Mouse (Mus musculus) olfactory bulb, adult 2 months (tissue): ENCODE measurements around the gene 1810013L24Rik. TPM values are rescaled to one million over a fixed set of nuclear protein-coding genes. Genes with fewer than 3 reads are reported as not detected.

Source experiments
- H3K27ac ChIP-seq: fragments of 200-500 bp; 2 replicates; pipeline ENCODE4 v1.5.1; 2012; ENCODE audit warnings: low read depth, low read length; ENCODE audit not compliant: insufficient read depth
- H3K4me1 ChIP-seq: fragments of 200-500 bp; 2 replicates; pipeline ENCODE4 v1.6.1; 2012; ENCODE audit warnings: low read length; ENCODE audit not compliant: control insufficient read depth, insufficient read depth
- H3K4me3 ChIP-seq: fragments of 200-500 bp; 2 replicates; pipeline ENCODE4 v1.5.1; 2012; ENCODE audit warnings: mild to moderate bottlenecking, low read depth, low read length, moderate library complexity; ENCODE audit not compliant: insufficient read depth
- CTCF ChIP-seq: fragments of 200-500 bp; IDR thresholded peaks from 2 replicates; pipeline ENCODE4 v1.5.1; 2012; ENCODE audit warnings: low read depth, mild to moderate bottlenecking, low read length, moderate library complexity; ENCODE audit not compliant: insufficient read depth
- POLR2A ChIP-seq: fragments of 200-500 bp; IDR thresholded peaks from 2 replicates; pipeline ENCODE4 v1.6.1; 2012; ENCODE audit warnings: mild to moderate bottlenecking, low read depth, low read length, moderate library complexity; ENCODE audit not compliant: insufficient read depth
- WGBS: fragments of 180-500 bp; shearing (Covaris S2); methylation state at CpG from one replicate; pipeline ENCODE4 v1.1.7; 2018; 5-methylcytosine and 5-hydroxymethylcytosine counted together
- polyA plus RNA-seq: library from polyadenylated mRNA; stranded (reverse); fragments of >200 nt; gene quantifications from 2 replicates; pipeline ENCODE4 v1.2.4, GENCODE M21; 2012; ENCODE audit warnings: low replicate concordance; ENCODE audit not compliant: missing spikeins, insufficient read depth, insufficient read length

Gene 1810013L24Rik
- polyA plus RNA-seq, 1 experiment = 90.2 TPM

DNA sequence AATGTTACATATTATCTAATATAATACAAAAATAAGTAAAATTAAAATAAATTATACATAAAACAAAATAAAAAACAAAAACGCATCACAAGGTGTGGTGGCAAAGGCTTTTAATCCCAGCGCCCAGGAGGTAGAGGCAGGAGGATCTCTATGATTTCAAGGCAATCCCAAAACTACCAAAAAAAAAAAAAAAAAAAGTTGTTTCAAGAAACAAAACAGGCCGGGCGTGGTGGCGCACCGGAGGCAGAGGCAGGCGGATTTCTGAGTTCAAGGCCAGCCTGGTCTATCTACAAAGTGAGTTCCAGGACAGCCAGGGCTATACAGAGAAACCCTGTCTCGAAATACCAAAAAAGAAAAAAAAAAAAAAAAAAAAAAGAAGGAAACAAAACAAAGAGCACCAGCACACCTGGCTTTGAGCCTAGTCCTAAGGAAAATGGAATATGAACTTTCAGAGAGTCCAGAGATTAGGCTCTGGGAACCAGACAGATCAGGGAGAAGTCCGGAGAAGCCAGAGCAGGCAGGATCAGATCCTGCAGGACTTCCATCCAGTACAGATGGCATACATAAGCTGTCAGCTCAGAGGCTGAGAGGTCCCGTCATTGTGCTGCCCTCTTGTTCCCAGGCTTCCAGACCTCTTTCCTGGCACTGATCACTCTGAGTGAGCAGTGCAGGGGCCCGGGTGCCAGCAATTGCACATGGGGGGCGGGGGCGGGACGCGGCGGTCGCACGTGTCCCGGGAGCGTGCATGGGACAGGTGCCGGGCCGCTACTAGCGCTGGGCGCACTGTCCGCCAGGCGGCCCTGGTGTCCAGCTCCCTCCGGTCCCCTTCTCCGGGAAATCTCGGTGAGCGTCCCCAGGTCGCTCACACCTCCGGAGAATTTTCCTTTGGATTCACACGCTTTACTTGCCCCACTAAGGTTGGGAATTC is 1.0 kb upstream of the 1810013L24Rik start:
- WGBS = 11% methylated on average over 33 of the region's 33 CpGs
- Histone ChIP-seq H3K4me1 (0 out of 2 replicates have a peak, but pooled peaks cover 2% of the 10 kb centered on the region), H3K27ac (peak overlapping the region; percentile 94), H3K4me3 (peak overlapping the region; percentile 89)
- TF ChIP-seq CTCF (no peak), POLR2A (no peak)

- H3K27ac ChIP-seq = peak overlapping the region; percentile 93
- under 1% methylated on average over 71 of the region's 74 CpGs for WGBS
- TF ChIP-seq POLR2A = no peak
- TF ChIP-seq CTCF = no peak
- H3K4me3 ChIP-seq = peak overlapping the region; percentile 89
- 0 out of 2 replicates have a peak, but pooled peaks cover 2% of the 10 kb centered on the region for H3K4me1 ChIP-seq
Observed at GRCm38 (mm10) chr16:8830431-8831211, 721 bp downstream of the 1810013L24Rik start.

- Histone ChIP-seq H3K27ac (peak overlapping the region; percentile 93), H3K4me1 (0 out of 2 replicates have a peak, but pooled peaks cover 2% of the 10 kb centered on the region), H3K4me3 (peak overlapping the region; percentile 89)
- no peak for TF ChIP-seq POLR2A
- TF ChIP-seq CTCF = no peak
- WGBS = 1% methylated on average over 12 of the region's 12 CpGs
Observed at GRCm38 (mm10) chr16:8831241-8831640, 1.3 kb downstream of the 1810013L24Rik start.

- H3K27ac ChIP-seq = no peak overlapping the region
- TF ChIP-seq POLR2A (no peak), CTCF (no peak)
- no peak overlapping the region for H3K4me3 ChIP-seq
- 92% methylated on average over 1 of the region's 1 CpGs for WGBS
- peaks cover 3% of the 10 kb centered on the region; the same call in 1 of the 2 replicates for H3K4me1 ChIP-seq
Observed at GRCm38 (mm10) chr16:8836876-8837275, 7.0 kb downstream of the 1810013L24Rik start.

GRCm38 (mm10) chr16:8837595-8837994 is 7.7 kb downstream of the 1810013L24Rik start:
- Histone ChIP-seq H3K4me3 (no peak overlapping the region), H3K27ac (no peak overlapping the region), H3K4me1 (peaks cover 3% of the 10 kb centered on the region; the same call in 1 of the 2 replicates)
- 54% methylated on average over 1 of the region's 1 CpGs for WGBS
- no peak for TF ChIP-seq POLR2A
- no peak for TF ChIP-seq CTCF

GRCm38 (mm10) chr16:8838921-8839320 is 9.0 kb downstream of the 1810013L24Rik start:
- H3K4me3 ChIP-seq = no peak overlapping the region
- no peak overlapping the region for H3K27ac ChIP-seq
- TF ChIP-seq POLR2A (no peak), CTCF (no peak)
- peaks cover 3% of the 10 kb centered on the region; the same call in 1 of the 2 replicates for H3K4me1 ChIP-seq

DNA sequence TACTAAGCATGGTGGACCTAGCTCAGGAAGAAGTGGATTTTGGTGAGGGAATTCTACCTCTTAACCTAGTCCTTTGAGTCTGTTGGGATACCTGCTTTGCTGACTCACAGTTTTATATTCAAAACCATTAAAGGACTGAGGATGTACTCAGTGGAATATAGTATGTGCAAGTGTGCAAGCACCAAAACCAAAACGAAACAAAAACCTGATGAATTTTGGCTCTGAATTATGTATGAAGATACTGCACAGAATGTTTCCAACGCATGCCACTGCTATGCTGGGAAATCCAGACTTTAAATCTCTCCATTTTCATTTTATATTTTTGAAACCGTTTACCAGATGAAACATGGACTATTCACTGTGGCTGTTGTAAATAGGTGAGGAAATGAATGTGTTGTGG is 10.7 kb downstream of the 1810013L24Rik start:
- WGBS = 54% methylated on average over 3 of the region's 3 CpGs
- Histone ChIP-seq H3K27ac (no peak overlapping the region), H3K4me1 (peaks cover 3% of the 10 kb centered on the region; the same call in 1 of the 2 replicates), H3K4me3 (no peak overlapping the region)
- TF ChIP-seq POLR2A = no peak
- no peak for TF ChIP-seq CTCF

- 91% methylated on average over 10 of the region's 10 CpGs for WGBS
- Histone ChIP-seq H3K4me1 (peaks cover 5% of the 10 kb centered on the region), H3K4me3 (no peak overlapping the region), H3K27ac (no peak overlapping the region)
- TF ChIP-seq POLR2A (no peak), CTCF (no peak)
Observed at GRCm38 (mm10) chr16:8842962-8843361, 13.1 kb downstream of the 1810013L24Rik start.
